ENCODE assay signal across 8 mouse cellular contexts in genomic region chr4:140713480-140714365, GRCm38 (mm10). TPM values are rescaled to one million over a fixed set of nuclear protein-coding genes. Genes with fewer than 3 reads are reported as not detected.
DNase-seq lines count a peak whose midpoint lies in the region; ATAC-seq and TF ChIP-seq lines count a peak whose summit lies in the region.

No protein-coding gene starts in this region.

- no peaks in the 10 kb centered on the region for H3K9me3 ChIP-seq in E14TG2a.4 (ENCODE audit: low read length)
- H3K9me3 ChIP-seq in forebrain, embryonic 16.5 days (ENCODE audit: control insufficient read depth, low read length) = no peaks in the 10 kb centered on the region
- no peaks in the 10 kb centered on the region for H3K9me3 ChIP-seq in lung, embryonic 14.5 days (ENCODE audit: low read depth, low read length)

- peak overlapping the region; percentile 49 for H3K27ac ChIP-seq in forebrain, embryonic 16.5 days (ENCODE audit: low read length)
- H3K27ac ChIP-seq in lung, embryonic 14.5 days (ENCODE audit: low read depth) = peak overlapping the region; percentile 77
- peak overlapping the region; percentile 84 for H3K27ac ChIP-seq in olfactory bulb, adult 2 months (ENCODE audit: insufficient read depth, low read depth, low read length)

- H3K27me3 ChIP-seq in E14TG2a.4 (ENCODE audit: insufficient read depth, low read length) = no peaks in the 10 kb centered on the region
- H3K27me3 ChIP-seq in forebrain, embryonic 16.5 days (replicated peaks; ENCODE audit: control insufficient read depth, insufficient read depth, low read length) = no peaks in the 10 kb centered on the region
- no peaks in the 10 kb centered on the region for H3K27me3 ChIP-seq in lung, embryonic 14.5 days (ENCODE audit: insufficient read depth, low read length)

- peak; percentile 92 for ATAC-seq in forebrain, embryonic 16.5 days
- peak; percentile 93 for ATAC-seq in lung, embryonic 14.5 days (ENCODE audit: insufficient read depth)

- no peak for TF ChIP-seq POLR2A in olfactory bulb, adult 2 months (IDR thresholded peaks at IDR 0.05; ENCODE audit: insufficient read depth, low read depth, low read length)

- no peak overlapping the region; the same call in 1 of the 2 replicates for H3K4me3 ChIP-seq in E14TG2a.4 (replicated peaks; ENCODE audit: low read length)
- H3K4me3 ChIP-seq in forebrain, embryonic 16.5 days (replicated peaks; ENCODE audit: low read length) = no peak overlapping the region
- H3K4me3 ChIP-seq in lung, embryonic 14.5 days (ENCODE audit: low read depth, low read length) = no peak overlapping the region
- peak overlapping the region; percentile 8; the same call in 1 of the 2 replicates for H3K4me3 ChIP-seq in olfactory bulb, adult 2 months (ENCODE audit: insufficient read depth, low read depth, low read length)

- H3K9ac ChIP-seq in forebrain, embryonic 16.5 days (replicated peaks; ENCODE audit: low read depth, low read length) = peak overlapping the region; percentile 26
- no peak overlapping the region; the same call in 1 of the 2 replicates for H3K9ac ChIP-seq in lung, embryonic 14.5 days

- DNase-seq in cerebellum, adult 11-12 months = peak; percentile 97
- DNase-seq in heart, postnatal 36 days = peak; percentile 92 to 93
- DNase-seq in layer of hippocampus, adult 8-10 months (ENCODE audit: low spot score in 2 of 2) = peak; percentile 97 to 99
- peak; percentile 97 for DNase-seq in lung, embryonic 14.5 days
- peak; percentile 58 to 66 for DNase-seq in thymus, adult 18-20 months

- H3K4me2 ChIP-seq in forebrain, embryonic 16.5 days (ENCODE audit: low read length) = no peak overlapping the region; the same call in 1 of the 2 replicates
- H3K4me2 ChIP-seq in lung, embryonic 14.5 days = no peak overlapping the region

- peaks cover 100% of the 10 kb centered on the region for H3K36me3 ChIP-seq in E14TG2a.4 (ENCODE audit: insufficient read depth, low read length)
- peaks cover 49% of the 10 kb centered on the region for H3K36me3 ChIP-seq in forebrain, embryonic 16.5 days (ENCODE audit: control insufficient read depth, insufficient read depth)
- peaks cover 99% of the 10 kb centered on the region for H3K36me3 ChIP-seq in lung, embryonic 14.5 days (ENCODE audit: insufficient read depth)

- peaks cover 96% of the 10 kb centered on the region for H3K4me1 ChIP-seq in E14TG2a.4 (replicated peaks; ENCODE audit: low read depth, low read length)
- H3K4me1 ChIP-seq in forebrain, embryonic 16.5 days (replicated peaks; ENCODE audit: control insufficient read depth, insufficient read depth, low read length) = peaks cover 18% of the 10 kb centered on the region
- peaks cover 8% of the 10 kb centered on the region; the same call in 1 of the 2 replicates for H3K4me1 ChIP-seq in lung, embryonic 14.5 days (ENCODE audit: insufficient read depth)
- peaks cover 40% of the 10 kb centered on the region for H3K4me1 ChIP-seq in olfactory bulb, adult 2 months (ENCODE audit: control insufficient read depth, insufficient read depth, low read length)

- 26% methylated on average over 29 of the region's 29 CpGs for WGBS in forebrain, embryonic 16.5 days
- 30% methylated on average over 29 of the region's 29 CpGs for WGBS in lung, embryonic 14.5 days
- 11% methylated on average over 29 of the region's 29 CpGs for WGBS in olfactory bulb, adult 2 months

- peak; percentile 87 for TF ChIP-seq CTCF in E14TG2a.4 (conservative IDR thresholded peaks at IDR 0.05; ENCODE audit: low read length)
- peak; percentile 97 for TF ChIP-seq CTCF in lung, embryonic 14.5 days (IDR thresholded peaks at IDR 0.05; ENCODE audit: low read depth)
- peak; percentile 89 for TF ChIP-seq CTCF in olfactory bulb, adult 2 months (IDR thresholded peaks at IDR 0.05; ENCODE audit: insufficient read depth, low read depth, low read length)

- intact Hi-C loops in heart, postnatal 36 days (cut with DNase I) = loop anchor here (1.0 kb wide), 1 partner anchor 34 kb away; no protein-coding TSS in a partner anchor

RNA-seq across cellular contexts. Expression of gene Rcc2, which starts 13.4 kb away (rescaled TPM):
- polyA plus RNA-seq in forebrain, embryonic 16.5 days (2015; fragmentation: Nextera tagmentation; extraction: Ambion mirVana) = 19.1 and 20.1 TPM in 2 replicates
- total RNA-seq in heart, postnatal 36 days (2021) = 10 to 100 TPM; 14.0 to 14.8 TPM
- total RNA-seq in layer of hippocampus, adult 8-10 months (2022) = 10 to 100 TPM; 82.5 to 87.8 (median 85.0) TPM
- polyA plus RNA-seq in lung, embryonic 14.5 days (2014; fragmentation: Nextera tagmentation; extraction: Ambion mirVana) = 54.9 and 62.8 TPM in 2 replicates
- not detected in 2 replicates for polyA plus RNA-seq in olfactory bulb, adult 2 months (2012; ENCODE audit: insufficient read depth, insufficient read length, low replicate concordance, missing spikeins)

RNA-seq across cellular contexts. Expression of gene Padi6, which starts 28.7 kb away (rescaled TPM):
- polyA plus RNA-seq in forebrain, embryonic 16.5 days (2015; fragmentation: Nextera tagmentation; extraction: Ambion mirVana) = 0.10 TPM in 1 of 2 replicates, not detected in the other
- not detected for total RNA-seq in heart, postnatal 36 days (2021)
- total RNA-seq in layer of hippocampus, adult 8-10 months (2022) = not detected
- not detected in 2 replicates for polyA plus RNA-seq in lung, embryonic 14.5 days (2014; fragmentation: Nextera tagmentation; extraction: Ambion mirVana)
- polyA plus RNA-seq in olfactory bulb, adult 2 months (2012; ENCODE audit: insufficient read depth, insufficient read length, low replicate concordance, missing spikeins) = not detected in 2 replicates

RNA-seq across cellular contexts. Expression of gene Arhgef10l, which starts 47.9 kb away (rescaled TPM):
- polyA plus RNA-seq in forebrain, embryonic 16.5 days (2015; fragmentation: Nextera tagmentation; extraction: Ambion mirVana) = 20.5 and 23.0 TPM in 2 replicates
- total RNA-seq in heart, postnatal 36 days (2021) = 10 to 100 TPM; 62.5 to 65.0 TPM
- 10 to 100 TPM; 44.6 to 55.8 (median 46.7) TPM for total RNA-seq in layer of hippocampus, adult 8-10 months (2022)
- polyA plus RNA-seq in lung, embryonic 14.5 days (2014; fragmentation: Nextera tagmentation; extraction: Ambion mirVana) = 13.5 and 16.1 TPM in 2 replicates
- not detected in 2 replicates for polyA plus RNA-seq in olfactory bulb, adult 2 months (2012; ENCODE audit: insufficient read depth, insufficient read length, low replicate concordance, missing spikeins)

Comparison
In these comparisons a context has a peak if more than half of its experiments do, and no peak if none do; other contexts are left out.
1. RNA of gene Arhgef10l, which starts 47.9 kb away (polyA plus RNA-seq): 20.5 to 23.0 TPM in forebrain, embryonic 16.5 days and 13.5 to 16.1 TPM in lung, embryonic 14.5 days; not detected in olfactory bulb, adult 2 months; every median in the first group is over 10 times any median in the second.
2. Peak in every context shown above with its lines, with median percentiles within 50 percentile points of each other: CTCF ChIP-seq, DNase-seq and H3K27ac ChIP-seq.